Mouse (Mus musculus) kidney, postnatal 0 days (tissue): ENCODE results near the gene Trmt6. TPM values are rescaled to one million over a fixed set of nuclear protein-coding genes. Genes with fewer than 3 reads are reported as not detected.

Experiments used
- ATAC-seq: fragments of 200-750 bp; cut with Nextera tagmentation; replicated peaks from 2 replicates; pipeline ENCODE4 v1.8.0; 2017; ENCODE audit warnings: low read depth, moderate number of reproducible peaks, moderate TSS enrichment, moderate library complexity; ENCODE audit not compliant: low FRiP score
- DNase-seq: peaks from one replicate; pipeline ENCODE4 v3.0.0-alpha.2; 2016; ENCODE audit warnings: low spot score
- H3K27ac ChIP-seq: fragments of 300-500 bp; sonication (generic); 2 replicates; pipeline ENCODE4 v1.5.1; 2014; ENCODE audit warnings: mild to moderate bottlenecking
- H3K27me3 ChIP-seq: fragments of 300-500 bp; sonication (generic); 2 replicates; pipeline ENCODE4 v1.6.1; 2014; ENCODE audit warnings: low read length, mixed read lengths; ENCODE audit not compliant: insufficient read depth
- H3K36me3 ChIP-seq: fragments of 300-500 bp; sonication (generic); 2 replicates; pipeline ENCODE4 v1.6.1; 2014; ENCODE audit warnings: low read length, mixed read lengths; ENCODE audit not compliant: insufficient read depth
- H3K4me1 ChIP-seq: fragments of 300-500 bp; sonication (generic); replicated peaks from 2 replicates; pipeline ENCODE4 v1.6.1; 2014; ENCODE audit warnings: antibody characterized with exemption, low read length, mixed read lengths; ENCODE audit not compliant: insufficient read depth
- H3K4me2 ChIP-seq: fragments of 300-500 bp; sonication (generic); 2 replicates; pipeline ENCODE4 v1.6.1; 2014; ENCODE audit warnings: mild to moderate bottlenecking, low read length, moderate library complexity, mixed read lengths
- H3K4me3 ChIP-seq: fragments of 300-500 bp; sonication (generic); replicated peaks from 2 replicates; pipeline ENCODE4 v1.5.1; 2014; ENCODE audit warnings: low read depth, low read length
- H3K9ac ChIP-seq: fragments of 300-500 bp; sonication (generic); 2 replicates; pipeline ENCODE4 v1.6.1; 2014; ENCODE audit warnings: low read depth, low read length
- H3K9me3 ChIP-seq: fragments of 300-500 bp; sonication (generic); replicated peaks from 2 replicates; pipeline ENCODE4 v1.6.1; 2016; ENCODE audit warnings: low read length, inconsistent platforms, mixed read lengths
- CTCF ChIP-seq: IDR thresholded peaks from 2 replicates; pipeline ENCODE4 v1.5.1; 2016; ENCODE audit warnings: antibody characterized with exemption, low read depth, mild to moderate bottlenecking, moderate library complexity
- WGBS: fragments of 180-500 bp; shearing (Covaris S2); extraction: QIAGEN DNeasy Blood & Tissue Kit; methylation state at CpG from one replicate; pipeline ENCODE4 v1.1.7; 2014; 5-methylcytosine and 5-hydroxymethylcytosine counted together
- polyA plus RNA-seq: library from polyadenylated mRNA; unstranded; fragments of >200 nt; fragmentation: Nextera tagmentation; extraction: Ambion mirVana; gene quantifications from 2 replicates; pipeline ENCODE4 v1.2.1, GENCODE M21; 2015

The Trmt6 gene
- polyA plus RNA-seq, 1 experiment from 2014 or later, result 44.2 TPM

DNA sequence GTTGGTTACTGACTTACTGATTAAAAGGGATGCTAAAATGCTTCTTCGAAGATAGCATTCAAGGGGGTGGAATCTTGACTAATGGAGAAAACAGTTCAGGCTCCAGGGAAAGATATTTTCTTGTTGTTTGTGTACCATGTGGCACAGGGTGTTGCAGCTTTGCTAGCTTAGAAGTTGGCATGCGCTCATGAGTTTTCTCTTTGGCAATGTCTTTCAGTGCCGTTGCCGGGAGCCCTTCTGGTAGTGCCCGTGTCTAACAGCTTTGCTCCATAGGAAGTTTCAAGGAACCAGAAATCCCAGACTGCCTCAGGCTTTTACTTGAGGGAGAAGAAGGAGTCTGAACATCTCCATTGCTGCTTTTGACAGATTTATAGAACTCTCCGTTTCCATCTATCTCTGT lies 33.3 kb upstream of the Trmt6 start:
- Histone ChIP-seq H3K36me3 (0 out of 2 replicates have a peak, but pooled peaks cover 3% of the 10 kb centered on the region), H3K9ac (no peak overlapping the region), H3K4me2 (no peak overlapping the region), H3K4me1 (peaks cover 9% of the 10 kb centered on the region), H3K9me3 (no peaks in the 10 kb centered on the region), H3K27me3 (no peaks in the 10 kb centered on the region), H3K27ac (no peak overlapping the region), H3K4me3 (no peak overlapping the region)
- ATAC-seq (no peak), DNase-seq (no peak)
- no peak for TF ChIP-seq CTCF
- WGBS, result 88% methylated on average over 6 of the region's 6 CpGs

DNA sequence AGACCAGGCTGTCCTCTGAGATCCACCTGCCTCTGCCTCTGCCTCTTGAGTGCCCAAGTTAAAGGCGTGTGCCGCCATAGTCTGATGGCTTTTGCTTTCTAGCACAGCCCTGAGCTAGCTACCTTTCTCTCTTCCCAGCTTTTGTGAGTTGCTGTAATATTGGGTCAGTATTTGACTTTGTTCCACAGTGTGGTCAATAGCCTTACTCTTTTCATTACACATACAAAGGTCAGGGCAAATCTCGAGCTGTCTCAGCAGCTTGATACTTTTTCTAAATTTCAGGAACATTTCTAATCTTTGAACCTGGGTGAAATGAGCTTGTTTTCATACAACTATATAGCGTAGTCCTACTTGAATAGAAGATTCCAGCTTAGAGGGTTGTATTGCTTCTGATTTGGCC lies 32.5 kb upstream of the Trmt6 start:
- Histone ChIP-seq H3K4me1 (peaks cover 9% of the 10 kb centered on the region), H3K27me3 (no peaks in the 10 kb centered on the region), H3K4me3 (no peak overlapping the region), H3K9me3 (no peaks in the 10 kb centered on the region), H3K4me2 (no peak overlapping the region), H3K27ac (no peak overlapping the region), H3K36me3 (0 out of 2 replicates have a peak, but pooled peaks cover 3% of the 10 kb centered on the region), H3K9ac (no peak overlapping the region)
- ATAC-seq (no peak), DNase-seq (no peak)
- TF ChIP-seq CTCF, result no peak
- 86% methylated on average over 4 of the region's 4 CpGs for WGBS

DNA sequence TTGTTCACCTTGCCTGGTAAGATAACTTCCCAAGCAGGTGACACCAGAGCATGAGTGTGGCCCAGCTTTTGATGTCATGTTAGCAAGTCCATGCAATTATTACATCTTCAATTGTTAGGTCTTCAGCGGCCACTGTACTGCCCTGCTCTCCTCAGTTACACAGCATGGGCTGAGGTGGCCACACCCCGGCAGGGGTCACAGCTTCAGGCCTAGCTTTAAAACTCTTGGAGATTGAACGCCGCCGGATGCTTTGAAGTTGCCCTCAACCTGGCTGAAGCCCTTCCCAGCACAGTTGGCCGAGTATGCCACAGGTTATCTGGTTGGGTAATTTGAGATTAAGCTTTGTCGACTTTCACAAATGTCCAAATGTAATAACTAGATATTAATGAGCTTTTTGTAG lies 31.7 kb upstream of the Trmt6 start:
- Histone ChIP-seq H3K9me3 (no peaks in the 10 kb centered on the region), H3K4me1 (peaks cover 9% of the 10 kb centered on the region), H3K36me3 (0 out of 2 replicates have a peak, but pooled peaks cover 3% of the 10 kb centered on the region), H3K4me2 (peak overlapping the region; percentile 90), H3K27me3 (no peaks in the 10 kb centered on the region), H3K9ac (peak overlapping the region; percentile 18; the same call in 1 of the 2 replicates), H3K27ac (no peak overlapping the region), H3K4me3 (peak overlapping the region; percentile 94)
- WGBS, result 5% methylated on average over 7 of the region's 7 CpGs
- no peak for TF ChIP-seq CTCF
- ATAC-seq (no peak), DNase-seq (peak; percentile 27)

GRCm38 (mm10) chr2:132846407-132847358 lies 30.8 kb upstream of the Trmt6 start, which contains the start of gene Crls1:
Crls1 (plus strand) TSS chr2:132846666.
- peak within 1 kb of the TSS; percentile 94 for H3K4me3 ChIP-seq
- 0 out of 2 replicates have a peak, but pooled peaks cover 3% of the 10 kb centered on the region for H3K36me3 ChIP-seq
- under 1% methylated on average over 93 of the region's 96 CpGs for WGBS
- no peaks in the 10 kb centered on the region for H3K9me3 ChIP-seq
- peaks cover 9% of the 10 kb centered on the region for H3K4me1 ChIP-seq
- H3K27ac ChIP-seq, result peak within 1 kb of the TSS; percentile 79
- ATAC-seq, result peak; percentile 92
- peak; percentile 93 for DNase-seq
- TF ChIP-seq CTCF, result peak; percentile 99
- peak within 1 kb of the TSS; percentile 90 for H3K4me2 ChIP-seq
- no peaks in the 10 kb centered on the region for H3K27me3 ChIP-seq
- H3K9ac ChIP-seq, result peak within 1 kb of the TSS; percentile 91

- no peak overlapping the region for H3K4me3 ChIP-seq
- 90% methylated on average over 4 of the region's 4 CpGs for WGBS
- no peaks in the 10 kb centered on the region for H3K27me3 ChIP-seq
- H3K4me1 ChIP-seq, result no peaks in the 10 kb centered on the region
- no peaks in the 10 kb centered on the region for H3K9me3 ChIP-seq
- H3K4me2 ChIP-seq, result no peak overlapping the region
- ATAC-seq (no peak), DNase-seq (no peak)
- TF ChIP-seq CTCF, result no peak
- H3K36me3 ChIP-seq, result no peaks in the 10 kb centered on the region
- no peak overlapping the region for H3K27ac ChIP-seq
- no peak overlapping the region for H3K9ac ChIP-seq
Observed at GRCm38 (mm10) chr2:132841071-132841470, 25.2 kb upstream of the Trmt6 start.

- Histone ChIP-seq H3K27ac (no peak overlapping the region), H3K9ac (no peak overlapping the region), H3K4me3 (no peak overlapping the region), H3K9me3 (no peaks in the 10 kb centered on the region), H3K4me2 (no peak overlapping the region), H3K4me1 (no peaks in the 10 kb centered on the region), H3K36me3 (peaks cover 34% of the 10 kb centered on the region), H3K27me3 (no peaks in the 10 kb centered on the region)
- WGBS, result 90% methylated on average over 2 of the region's 2 CpGs
- DNase-seq, result no peak
- no peak for ATAC-seq
- TF ChIP-seq CTCF, result no peak
Observed at GRCm38 (mm10) chr2:132802976-132803375, 12.9 kb downstream of the Trmt6 start.
